Mouse (Mus musculus) induced T-regulatory cell, adult 2 months (primary cell): ENCODE results near the gene Ccnd2.

Experiments used
- DNase-seq: peaks from one replicate; pipeline ENCODE4 v3.0.0-alpha.2; 2012; ENCODE audit warnings: low read depth

The Ccnd2 gene

GRCm38 (mm10) chr6:127152106-127152951 lies at the start of gene Ccnd2:
Gene Ccnd2 (minus strand): TSS chr6:127152193.
- peak; percentile 96 for DNase-seq

- no peak for DNase-seq
Measured at GRCm38 (mm10) chr6:127196985-127197384, 45.0 kb upstream of the Ccnd2 start.

DNA sequence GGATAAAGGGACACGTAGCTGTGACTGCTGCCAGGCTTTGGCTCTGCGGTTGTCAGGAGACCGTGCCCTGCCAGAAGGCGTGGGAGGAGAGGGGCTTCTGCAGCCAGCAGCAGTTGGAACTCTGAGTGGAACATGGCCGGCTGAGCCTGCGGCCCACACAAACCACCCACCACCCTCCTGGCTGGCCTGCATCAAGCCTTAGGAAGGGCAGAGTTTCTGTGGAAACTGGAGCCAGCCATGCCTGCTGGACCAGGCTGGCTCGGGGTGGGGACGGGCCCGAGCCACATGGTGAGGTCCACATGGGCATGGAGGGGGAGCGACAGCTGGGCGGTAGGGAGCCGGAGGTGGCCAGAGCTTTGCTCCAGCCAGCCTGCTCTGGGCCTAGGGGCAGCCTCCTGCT lies 29.3 kb upstream of the Ccnd2 start:
- DNase-seq: no peak

GRCm38 (mm10) chr6:127179056-127179759 lies 27.2 kb upstream of the Ccnd2 start:
- no peak for DNase-seq

- DNase-seq: peak; percentile 30
Measured at GRCm38 (mm10) chr6:127177962-127178361, 26.0 kb upstream of the Ccnd2 start.

GRCm38 (mm10) chr6:127177441-127177840 lies 25.4 kb upstream of the Ccnd2 start:
- no peak for DNase-seq

DNA sequence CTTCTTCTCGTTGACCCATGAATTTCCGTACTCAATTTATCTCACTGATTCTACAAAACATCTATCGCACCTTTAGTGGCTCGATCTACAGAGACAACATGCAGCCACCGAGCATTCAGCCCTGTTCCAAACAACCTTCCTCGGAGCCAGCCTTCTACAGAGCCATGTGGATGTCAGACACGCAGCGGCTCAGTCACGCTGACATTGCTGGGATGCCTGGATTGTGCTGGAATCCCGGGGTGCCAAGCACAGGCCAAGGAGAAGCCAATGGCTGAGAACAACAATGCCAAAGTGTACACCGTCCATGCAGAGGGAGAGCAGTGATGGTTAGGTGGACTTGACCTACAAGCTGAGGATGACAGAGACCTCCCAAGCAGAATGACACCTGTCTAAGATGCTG lies 20.5 kb upstream of the Ccnd2 start:
- DNase-seq: no peak

GRCm38 (mm10) chr6:127170734-127171133 lies 18.7 kb upstream of the Ccnd2 start:
- DNase-seq: no peak

- peak; percentile 29 for DNase-seq
Measured at GRCm38 (mm10) chr6:127165663-127166062, 13.7 kb upstream of the Ccnd2 start.

GRCm38 (mm10) chr6:127162842-127163241 lies 10.8 kb upstream of the Ccnd2 start:
- no peak for DNase-seq

DNA sequence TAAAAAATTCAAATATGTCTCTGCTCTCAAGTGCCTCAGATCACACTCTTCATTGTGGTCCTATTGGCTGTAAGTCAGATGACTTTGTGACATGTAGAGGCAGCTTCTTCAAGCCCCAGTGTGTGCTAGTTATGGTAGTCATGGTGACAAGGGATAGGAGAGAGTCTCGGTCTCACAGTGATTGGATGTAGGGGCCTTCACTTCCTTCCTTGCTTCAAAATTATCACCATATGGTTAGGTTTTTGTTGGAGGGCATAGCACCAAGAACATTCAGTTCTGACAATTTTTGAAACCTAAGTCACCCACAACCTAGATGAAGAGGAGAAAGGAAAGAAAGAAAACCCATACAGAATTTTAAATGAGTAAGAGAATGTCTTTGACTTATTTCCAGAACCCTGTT lies 5.3 kb upstream of the Ccnd2 start:
- DNase-seq: peak; percentile 56

DNA sequence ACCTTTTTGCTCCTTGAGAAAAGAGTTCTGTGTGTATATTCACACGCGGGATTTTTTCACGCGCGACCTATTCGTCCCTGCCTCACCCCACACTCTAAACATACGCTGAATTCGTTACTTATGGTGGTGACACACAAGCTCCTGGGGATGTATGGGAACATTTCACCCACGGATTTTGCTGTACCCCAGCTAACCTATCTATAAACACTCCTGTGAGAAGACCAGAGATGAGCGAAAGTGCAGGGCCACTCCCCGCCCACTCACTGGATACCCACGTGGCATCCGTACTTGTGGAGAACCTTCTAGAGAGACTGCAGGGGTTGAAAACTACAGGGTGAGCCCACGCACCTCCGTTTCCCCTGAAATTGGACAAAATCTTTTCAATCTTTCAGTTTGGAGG lies 3.5 kb upstream of the Ccnd2 start:
- DNase-seq: peak; percentile 83

- DNase-seq: peak; percentile 92
Measured at GRCm38 (mm10) chr6:127154708-127155268, 2.8 kb upstream of the Ccnd2 start.

DNA sequence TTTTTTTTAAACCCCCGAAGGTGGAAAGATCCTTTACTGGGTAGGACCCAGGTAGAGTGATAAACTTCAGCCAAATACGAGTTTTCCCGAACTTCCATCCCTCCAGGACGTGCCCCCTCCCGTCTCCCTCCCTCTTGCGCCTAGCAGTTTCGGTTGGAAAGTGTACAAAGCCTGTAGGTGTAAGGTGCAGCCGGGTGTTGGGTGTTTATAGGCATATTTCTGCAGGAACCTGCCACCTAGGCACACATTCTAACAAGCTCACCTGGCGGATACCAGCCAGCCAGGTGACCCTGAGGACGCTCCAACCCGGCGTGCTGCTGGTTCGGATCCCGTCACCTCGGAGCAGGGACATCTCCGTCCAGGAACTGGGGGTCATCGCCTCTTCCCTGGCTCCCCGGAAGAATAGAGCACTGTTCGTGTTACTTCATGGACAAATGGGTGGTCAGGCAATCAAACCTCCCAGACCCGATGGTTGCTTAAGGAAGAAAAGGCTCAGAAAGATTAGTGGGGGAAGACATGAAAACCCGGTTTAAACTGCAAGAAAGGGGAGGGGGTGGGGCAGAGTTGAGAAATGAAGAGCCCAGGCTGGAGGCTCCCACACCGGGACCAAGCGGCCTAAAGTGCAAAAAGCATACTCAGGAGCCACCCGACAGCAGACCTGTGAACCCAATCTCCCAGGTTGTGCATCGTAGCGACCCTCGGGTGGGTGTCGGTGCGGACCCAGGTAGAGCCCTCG lies 2.1 kb upstream of the Ccnd2 start:
- DNase-seq: peak; percentile 66

DNA sequence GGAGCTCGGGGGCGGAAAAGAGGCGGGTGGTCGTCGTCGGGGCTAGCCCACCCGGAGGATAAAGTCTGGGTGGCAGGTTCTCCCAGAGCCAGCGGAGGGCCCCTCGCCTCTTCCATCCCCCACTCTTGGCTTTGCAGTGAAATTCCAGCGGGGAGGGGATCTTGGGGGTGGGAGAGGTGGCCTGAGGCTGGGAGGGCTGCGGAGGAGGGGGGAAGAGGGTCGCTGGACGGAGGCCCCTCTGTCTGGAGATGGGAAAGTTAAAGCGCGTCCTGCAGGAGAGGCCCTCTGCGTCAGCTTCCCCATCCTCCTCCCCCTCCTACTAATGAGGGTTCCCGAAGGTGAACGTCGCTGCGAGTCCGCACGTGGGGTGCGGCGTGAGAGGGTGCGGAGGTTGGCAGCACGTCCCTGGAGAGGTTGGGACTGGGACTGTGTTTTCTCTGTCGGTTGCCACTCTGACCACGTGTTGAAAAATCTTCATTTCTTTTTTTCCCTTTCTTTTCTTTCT lies 1.4 kb upstream of the Ccnd2 start:
- DNase-seq: peak; percentile 68

DNA sequence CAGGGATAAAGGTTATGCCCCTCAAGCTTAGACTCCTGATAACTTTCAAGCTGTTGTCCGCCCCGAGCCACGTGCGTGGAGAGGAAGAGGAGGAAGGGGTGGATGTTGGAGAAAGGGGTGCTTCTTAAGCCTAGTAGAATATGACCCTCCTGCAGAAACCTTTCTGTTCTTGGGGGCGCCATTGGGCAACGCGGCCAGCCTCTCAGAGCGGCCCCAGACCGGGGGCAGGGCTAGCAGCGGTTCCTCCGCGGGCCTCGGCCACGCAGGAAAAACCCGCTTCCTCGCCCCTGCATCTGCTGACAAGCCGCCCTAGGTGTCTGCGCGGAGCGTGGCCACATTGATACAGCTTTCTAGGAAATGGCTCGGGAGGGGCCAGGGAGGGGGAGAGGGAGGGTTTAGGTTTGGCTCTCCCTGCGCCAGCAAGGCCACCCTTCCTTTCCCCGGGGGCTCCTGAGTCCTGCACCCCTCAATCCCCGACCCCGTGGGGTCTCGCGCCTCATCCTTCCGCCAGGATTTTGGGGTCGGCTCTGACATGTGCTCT lies 358 bp downstream of the Ccnd2 start:
- peak; percentile 90 for DNase-seq

DNA sequence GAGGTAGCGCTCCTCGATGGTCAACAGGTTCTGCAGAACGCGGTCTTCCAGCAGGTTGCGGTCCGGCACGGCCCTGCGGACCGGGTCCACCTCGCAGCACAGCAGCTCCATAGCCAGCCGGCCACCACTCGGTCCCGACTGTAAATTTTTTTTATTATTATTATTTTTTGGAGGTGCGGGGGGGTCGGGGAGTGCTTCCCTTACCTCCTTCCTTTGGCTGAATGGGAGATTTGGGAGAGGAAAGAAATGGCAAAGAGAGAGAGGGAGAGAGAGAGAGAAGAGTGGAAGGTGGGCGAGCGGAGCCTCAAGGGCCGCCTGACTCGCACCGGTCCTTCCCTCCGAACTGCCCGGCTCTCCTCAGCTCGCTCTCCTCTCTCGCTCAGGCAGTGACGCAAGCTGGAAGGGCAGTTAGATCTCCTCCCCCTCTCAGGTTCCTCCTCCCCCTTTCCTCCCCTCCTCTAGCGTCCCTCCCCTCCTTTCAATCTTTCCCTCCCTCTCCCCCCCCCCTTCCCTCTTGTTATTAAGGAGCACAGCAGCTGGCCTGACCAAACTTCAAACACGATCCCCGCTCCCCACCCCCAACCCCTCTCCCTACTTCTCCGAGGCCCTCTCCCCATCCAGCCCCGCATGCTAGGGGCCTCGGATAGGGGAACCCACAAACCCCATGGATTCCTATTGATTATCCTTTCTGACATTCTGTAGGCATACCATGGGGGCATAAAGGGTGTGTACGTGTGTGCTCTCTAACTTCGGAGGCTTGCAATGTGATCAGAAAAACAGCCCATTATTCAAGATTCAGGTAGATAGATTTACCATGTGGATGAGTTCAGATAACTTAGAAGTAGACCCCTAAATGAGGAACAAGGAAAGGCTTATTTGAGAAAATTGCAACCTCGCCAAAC lies 1.1 kb downstream of the Ccnd2 start:
- DNase-seq: peak; percentile 92

- peak; percentile 60 for DNase-seq
Measured at GRCm38 (mm10) chr6:127149944-127150662, 1.9 kb downstream of the Ccnd2 start.

DNA sequence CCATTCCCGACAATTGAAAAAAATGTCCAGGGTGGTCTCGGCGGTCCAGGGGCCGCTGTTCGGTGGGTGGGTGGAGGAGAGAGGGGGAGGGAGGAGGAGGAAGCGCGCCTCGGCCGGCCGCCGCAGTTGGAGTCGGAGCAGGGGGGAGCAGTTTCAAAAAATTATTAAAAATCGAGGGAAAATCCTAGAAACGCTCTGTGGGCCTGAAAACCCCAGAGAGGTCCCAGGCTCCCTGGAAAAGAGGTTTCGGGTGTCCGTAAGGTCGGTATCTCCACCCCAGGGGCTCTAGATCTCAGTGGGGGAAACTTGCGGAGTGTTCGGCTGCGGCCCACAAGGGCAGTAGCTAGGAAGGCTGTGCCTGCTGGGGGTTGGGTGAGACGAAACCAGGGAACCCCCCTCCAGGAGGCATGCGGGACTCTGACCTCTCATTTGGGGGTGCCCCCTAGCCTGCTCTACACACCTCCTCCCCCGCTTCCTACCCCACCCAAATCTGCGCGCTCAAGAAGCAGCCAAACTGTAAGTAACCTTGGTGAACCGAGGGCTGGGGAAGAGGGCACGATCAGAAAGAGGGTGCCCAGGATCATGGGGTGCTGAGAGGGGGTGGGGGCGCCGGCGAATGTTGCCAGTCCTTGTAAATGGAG lies 2.6 kb downstream of the Ccnd2 start:
- peak; percentile 79 for DNase-seq
